Comparison of ENCODE assay signal across 11 mouse cellular contexts in the genomic region with DNA sequence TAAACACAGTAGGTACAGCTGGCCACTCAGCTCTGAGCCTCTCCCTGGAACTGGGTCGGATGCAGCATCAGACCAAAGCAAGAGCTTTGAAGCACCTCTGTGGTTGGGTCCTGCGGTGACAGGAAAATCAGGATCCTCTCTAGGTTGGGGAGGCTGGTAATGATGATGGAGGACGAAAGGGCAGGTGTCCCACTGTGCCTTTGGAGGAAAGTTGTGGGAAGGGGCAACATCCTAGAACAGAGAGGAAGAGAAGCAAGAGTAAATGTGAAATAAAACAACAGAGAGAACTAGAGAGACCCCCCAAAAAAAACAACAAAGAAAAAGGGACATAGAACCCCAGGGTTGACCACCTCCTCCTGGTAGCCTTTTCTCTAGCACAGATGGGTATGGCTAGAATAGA. TPM values are rescaled to one million over a fixed set of nuclear protein-coding genes. Genes with fewer than 3 reads are reported as not detected.
DNase-seq lines count a peak whose midpoint lies in the region; ATAC-seq and TF ChIP-seq lines count a peak whose summit lies in the region.
"Had no signal": no experiment of that assay in that cellular context is flagged by ENCODE, and none has a peak within 500 bp of the region (broad histone marks: within the 10 kb centered on the region; RNA-seq: fewer than 3 reads in every experiment).

A gene (minus strand): TSS at position 101 of the 400 bp plus-strand sequence.

- no peak for ATAC-seq in forebrain, embryonic 16.5 days
- no peak for ATAC-seq in forebrain, embryonic 13.5 days
- ATAC-seq in neural tube, embryonic 13.5 days (ENCODE audit: low read depth) = no peak
- no peak for ATAC-seq in stomach, postnatal 0 days (ENCODE audit: low FRiP score, low TSS enrichment)
- ATAC-seq in megakaryocyte, adult 5-6 weeks (ENCODE audit: poor library complexity, severe bottlenecking) = no peak

- H3K36me3 ChIP-seq in forebrain, embryonic 16.5 days (ENCODE audit: control insufficient read depth, insufficient read depth) = no peaks in the 10 kb centered on the region
- H3K36me3 ChIP-seq in forebrain, embryonic 13.5 days (ENCODE audit: poor library complexity, severe bottlenecking) = no peaks in the 10 kb centered on the region
- no peaks in the 10 kb centered on the region for H3K36me3 ChIP-seq in neural tube, embryonic 13.5 days
- H3K36me3 ChIP-seq in stomach, postnatal 0 days (ENCODE audit: control insufficient read depth, insufficient read depth, low read length) = no peaks in the 10 kb centered on the region

- H3K4me1 ChIP-seq in forebrain, embryonic 16.5 days (replicated peaks; ENCODE audit: control insufficient read depth, insufficient read depth, low read length) = no peaks in the 10 kb centered on the region
- H3K4me1 ChIP-seq in forebrain, embryonic 13.5 days = no peaks in the 10 kb centered on the region
- H3K4me1 ChIP-seq in neural tube, embryonic 13.5 days (replicated peaks) = no peaks in the 10 kb centered on the region
- H3K4me1 ChIP-seq in stomach, postnatal 0 days (replicated peaks; ENCODE audit: control insufficient read depth, insufficient read depth) = no peaks in the 10 kb centered on the region

- no peak within 1 kb of the TSS for H3K27ac ChIP-seq in forebrain, embryonic 16.5 days (ENCODE audit: low read length)
- H3K27ac ChIP-seq in forebrain, embryonic 13.5 days = no peak within 1 kb of the TSS
- no peak within 1 kb of the TSS for H3K27ac ChIP-seq in neural tube, embryonic 13.5 days (replicated peaks)
- H3K27ac ChIP-seq in stomach, postnatal 0 days (replicated peaks) = no peak within 1 kb of the TSS

- WGBS in forebrain, embryonic 16.5 days = 70% methylated on average over 3 of the region's 3 CpGs
- 63% methylated on average over 3 of the region's 3 CpGs for WGBS in forebrain, embryonic 13.5 days
- 59% methylated on average over 3 of the region's 3 CpGs for WGBS in neural tube, embryonic 13.5 days
- 69% methylated on average over 3 of the region's 3 CpGs for WGBS in stomach, postnatal 0 days

- no peak for TF ChIP-seq EP300 in stomach, postnatal 0 days (optimal IDR thresholded peaks at IDR 0.05)

- no peak within 1 kb of the TSS for H3K4me2 ChIP-seq in forebrain, embryonic 16.5 days (ENCODE audit: low read length)
- H3K4me2 ChIP-seq in forebrain, embryonic 13.5 days = no peak within 1 kb of the TSS
- H3K4me2 ChIP-seq in neural tube, embryonic 13.5 days = no peak within 1 kb of the TSS
- no peak within 1 kb of the TSS for H3K4me2 ChIP-seq in stomach, postnatal 0 days (replicated peaks; ENCODE audit: low read depth)
- H3K4me2 ChIP-seq: heart, embryonic 11.5 days had no signal

- no peaks in the 10 kb centered on the region for H3K27me3 ChIP-seq in forebrain, embryonic 16.5 days (replicated peaks; ENCODE audit: control insufficient read depth, insufficient read depth, low read length)
- no peaks in the 10 kb centered on the region for H3K27me3 ChIP-seq in forebrain, embryonic 13.5 days
- H3K27me3 ChIP-seq in neural tube, embryonic 13.5 days = no peaks in the 10 kb centered on the region
- H3K27me3 ChIP-seq in stomach, postnatal 0 days (ENCODE audit: control insufficient read depth, insufficient read depth, low read length) = no peaks in the 10 kb centered on the region

- H3K4me3 ChIP-seq in forebrain, embryonic 16.5 days (replicated peaks; ENCODE audit: low read length) = no peak within 1 kb of the TSS
- no peak within 1 kb of the TSS for H3K4me3 ChIP-seq in forebrain, embryonic 13.5 days
- H3K4me3 ChIP-seq in neural tube, embryonic 13.5 days = no peak within 1 kb of the TSS
- no peak within 1 kb of the TSS for H3K4me3 ChIP-seq in stomach, postnatal 0 days (ENCODE audit: low read depth, low read length)

- no peak within 1 kb of the TSS for H3K9ac ChIP-seq in forebrain, embryonic 16.5 days (replicated peaks; ENCODE audit: low read depth, low read length)
- H3K9ac ChIP-seq in forebrain, embryonic 13.5 days = no peak within 1 kb of the TSS
- H3K9ac ChIP-seq in neural tube, embryonic 13.5 days = no peak within 1 kb of the TSS
- H3K9ac ChIP-seq in stomach, postnatal 0 days (ENCODE audit: low read length) = no peak within 1 kb of the TSS

- TF ChIP-seq CTCF in stomach, postnatal 0 days (IDR thresholded peaks at IDR 0.05; ENCODE audit: low read depth) = no peak

- no peaks in the 10 kb centered on the region for H3K9me3 ChIP-seq in forebrain, embryonic 16.5 days (ENCODE audit: control insufficient read depth, low read length)
- no peaks in the 10 kb centered on the region for H3K9me3 ChIP-seq in forebrain, embryonic 13.5 days (replicated peaks)
- no peaks in the 10 kb centered on the region for H3K9me3 ChIP-seq in neural tube, embryonic 13.5 days
- H3K9me3 ChIP-seq in stomach, postnatal 0 days (ENCODE audit: control insufficient read depth, low read length) = no peaks in the 10 kb centered on the region

- no peak for DNase-seq in neural tube, embryonic 10.5 days (ENCODE audit: extremely low spot score, low spot score)
- DNase-seq in layer of hippocampus, postnatal 36 days = no peak
- DNase-seq in stomach, postnatal 0 days (ENCODE audit: low spot score) = no peak
- DNase-seq in lung, postnatal 36 days = no peak
- DNase-seq: kidney, postnatal 4 days; lung, adult 18-20 months had no signal

RNA-seq across cellular contexts. Expression of the gene that starts here (rescaled TPM):
- 7.5 and 12.3 TPM in 2 replicates for polyA plus RNA-seq in forebrain, embryonic 16.5 days (2015; fragmentation: Nextera tagmentation; extraction: Ambion mirVana)
- polyA plus RNA-seq in forebrain, embryonic 13.5 days (2015; fragmentation: Nextera tagmentation; extraction: Ambion mirVana) = 3.4 and 4.4 TPM in 2 replicates
- polyA plus RNA-seq in neural tube, embryonic 13.5 days (2015; fragmentation: Nextera tagmentation; extraction: Ambion mirVana) = 13.1 and 14.6 TPM in 2 replicates
- total RNA-seq in layer of hippocampus, postnatal 36 days (2021) = 100 to 1,000 TPM; 138 to 151 TPM
- polyA plus RNA-seq in stomach, postnatal 0 days (2015; fragmentation: Nextera tagmentation; extraction: Ambion mirVana) = 9.1 and 13.3 TPM in 2 replicates
- total RNA-seq in megakaryocyte, adult 5-6 weeks (2015) = not detected in 2 replicates
- total RNA-seq in megakaryocyte, adult 5-6 weeks (2017) = not detected in 2 replicates

Comparison
In these comparisons a context has a peak if more than half of its experiments do, and no peak if none do; other contexts are left out.
1. RNA of the gene that starts here (total RNA-seq): 138 to 151 TPM in layer of hippocampus, postnatal 36 days; not detected in megakaryocyte, adult 5-6 weeks; every median in the first group is over 100 times any median in the second.